Mouse (Mus musculus) intestine, embryonic 15.5 days (tissue): ENCODE measurements around the gene Col20a1. TPM values are rescaled to one million over a fixed set of nuclear protein-coding genes. Genes with fewer than 3 reads are reported as not detected.

Experiments used
- ATAC-seq: fragments of 200-750 bp; cut with Nextera tagmentation; 2 replicates; pipeline ENCODE4 v1.8.0; 2017; ENCODE audit warnings: moderate TSS enrichment, moderate library complexity
- H3K27ac ChIP-seq: fragments of 300-500 bp; sonication (generic); 2 replicates; pipeline ENCODE4 v1.5.1; 2015; ENCODE audit warnings: mild to moderate bottlenecking, inconsistent platforms
- H3K27me3 ChIP-seq: fragments of 300-500 bp; sonication (generic); replicated peaks from 2 replicates; pipeline ENCODE4 v1.6.1; 2015; ENCODE audit warnings: inconsistent platforms
- H3K36me3 ChIP-seq: fragments of 300-500 bp; sonication (generic); 2 replicates; pipeline ENCODE4 v1.6.1; 2015; ENCODE audit warnings: inconsistent platforms
- H3K4me1 ChIP-seq: fragments of 300-500 bp; sonication (generic); replicated peaks from 2 replicates; pipeline ENCODE4 v1.6.1; 2015; ENCODE audit warnings: inconsistent platforms
- H3K4me2 ChIP-seq: fragments of 300-500 bp; sonication (generic); replicated peaks from 2 replicates; pipeline ENCODE4 v1.6.1; 2015; ENCODE audit warnings: mild to moderate bottlenecking, inconsistent platforms
- H3K4me3 ChIP-seq: fragments of 300-500 bp; sonication (generic); replicated peaks from 2 replicates; pipeline ENCODE4 v1.5.1; 2015; ENCODE audit warnings: inconsistent platforms
- H3K9ac ChIP-seq: fragments of 300-500 bp; sonication (generic); 2 replicates; pipeline ENCODE4 v1.6.1; 2015; ENCODE audit warnings: inconsistent platforms
- H3K9me3 ChIP-seq: fragments of 300-500 bp; sonication (generic); 2 replicates; pipeline ENCODE4 v1.6.1; 2016; ENCODE audit warnings: inconsistent platforms
- WGBS: fragments of 180-500 bp; shearing (Covaris S2); methylation state at CpG from one replicate; pipeline ENCODE4 v1.1.7; 2015; 5-methylcytosine and 5-hydroxymethylcytosine counted together
- polyA plus RNA-seq: library from polyadenylated mRNA; unstranded; fragments of >200 nt; fragmentation: Nextera tagmentation; extraction: Ambion mirVana; gene quantifications from 2 replicates; pipeline ENCODE4 v1.2.1, GENCODE M21; 2015

Col20a1 gene
- polyA plus RNA-seq, 1 experiment from 2014 or later: 0.39 TPM

DNA sequence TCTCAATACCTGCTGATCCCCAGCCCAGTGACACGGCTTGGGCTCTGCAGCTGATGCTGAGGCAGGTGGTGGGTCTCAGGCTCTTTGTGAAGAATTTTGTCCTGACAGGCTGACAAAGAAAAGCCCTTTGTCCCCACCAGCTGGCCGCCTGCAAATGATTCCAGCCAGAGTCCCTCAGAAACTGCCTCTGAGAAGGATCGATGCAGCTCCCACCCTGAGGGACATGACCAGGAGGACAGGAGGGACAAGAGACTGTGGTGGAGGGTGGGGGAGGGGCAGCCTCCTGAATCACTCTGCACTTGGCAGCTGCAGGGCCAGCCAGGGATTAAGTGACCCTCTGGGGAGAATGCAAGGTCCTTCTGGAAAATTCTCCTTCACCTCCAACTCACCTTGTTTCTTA, 57.7 kb downstream of the Col20a1 start:
- Histone ChIP-seq H3K27ac (no peak overlapping the region), H3K27me3 (peaks cover 30% of the 10 kb centered on the region), H3K9ac (no peak overlapping the region), H3K4me1 (peaks cover 6% of the 10 kb centered on the region), H3K4me3 (no peak overlapping the region), H3K36me3 (no peaks in the 10 kb centered on the region), H3K9me3 (no peaks in the 10 kb centered on the region), H3K4me2 (no peak overlapping the region)
- ATAC-seq: no peak
- WGBS: 32% methylated on average over 3 of the region's 3 CpGs

DNA sequence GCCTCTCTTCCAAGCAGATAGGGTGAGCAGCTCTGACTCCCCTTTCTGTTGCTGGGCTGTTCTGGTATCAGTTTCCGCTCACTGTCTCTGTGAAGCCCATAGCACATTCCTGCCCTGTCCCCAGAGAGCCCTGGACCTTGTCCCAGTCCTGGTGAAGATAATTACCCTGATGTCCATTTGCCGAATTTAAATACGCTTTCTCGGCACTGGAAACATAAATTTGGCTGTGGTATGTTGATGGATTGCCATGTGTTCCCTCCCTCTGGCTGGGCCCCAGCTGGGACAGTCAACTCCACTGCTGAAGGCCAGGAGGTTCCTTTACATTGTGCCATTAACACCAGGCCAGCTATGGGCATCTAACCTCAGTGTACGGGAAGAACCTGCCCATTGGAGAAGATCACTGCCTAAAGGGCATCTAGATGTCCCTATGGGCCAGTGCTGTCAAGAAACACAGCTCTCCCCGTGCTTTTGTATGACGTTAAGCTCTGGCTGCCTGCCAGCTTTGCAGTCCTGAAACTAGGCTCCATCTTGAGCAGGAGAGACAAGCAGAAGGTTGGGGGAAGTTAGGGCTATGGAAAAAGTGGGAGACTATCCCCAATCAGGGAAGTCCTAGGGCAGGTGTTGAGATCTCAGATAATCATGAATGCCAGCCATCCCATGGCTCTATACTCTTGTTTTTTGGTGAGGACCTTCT, 62.1 kb downstream of the Col20a1 start:
- Histone ChIP-seq H3K4me2 (no peak overlapping the region), H3K27me3 (peaks cover 12% of the 10 kb centered on the region), H3K4me3 (no peak overlapping the region), H3K9ac (no peak overlapping the region), H3K9me3 (no peaks in the 10 kb centered on the region), H3K4me1 (no peaks in the 10 kb centered on the region), H3K36me3 (no peaks in the 10 kb centered on the region), H3K27ac (no peak overlapping the region)
- 52% methylated on average over 7 of the region's 7 CpGs for WGBS
- no peak for ATAC-seq

DNA sequence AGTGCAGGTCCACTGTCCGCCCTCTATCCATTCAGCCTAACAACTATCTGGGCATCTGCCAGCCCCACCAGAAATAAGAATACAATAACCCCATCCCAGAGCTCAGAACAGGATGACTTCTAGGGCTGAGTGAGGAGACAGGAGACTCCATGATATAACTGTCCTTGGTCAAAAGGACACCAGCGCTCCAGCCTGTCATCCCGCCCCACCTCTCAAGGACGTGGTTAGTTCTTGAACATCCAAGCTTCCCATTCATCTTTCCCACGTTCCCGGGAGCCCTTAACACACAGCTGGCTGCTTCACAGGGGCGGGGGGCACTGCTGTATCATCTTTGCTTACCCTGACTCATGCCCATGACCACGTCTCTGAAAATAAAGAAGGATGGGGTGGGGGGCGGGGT, 62.7 kb downstream of the Col20a1 start:
- Histone ChIP-seq H3K4me2 (no peak overlapping the region), H3K4me1 (no peaks in the 10 kb centered on the region), H3K9me3 (no peaks in the 10 kb centered on the region), H3K27ac (no peak overlapping the region), H3K9ac (no peak overlapping the region), H3K36me3 (no peaks in the 10 kb centered on the region), H3K27me3 (peaks cover 12% of the 10 kb centered on the region), H3K4me3 (no peak overlapping the region)
- 82% methylated on average over 9 of the region's 9 CpGs for WGBS
- ATAC-seq: no peak

DNA sequence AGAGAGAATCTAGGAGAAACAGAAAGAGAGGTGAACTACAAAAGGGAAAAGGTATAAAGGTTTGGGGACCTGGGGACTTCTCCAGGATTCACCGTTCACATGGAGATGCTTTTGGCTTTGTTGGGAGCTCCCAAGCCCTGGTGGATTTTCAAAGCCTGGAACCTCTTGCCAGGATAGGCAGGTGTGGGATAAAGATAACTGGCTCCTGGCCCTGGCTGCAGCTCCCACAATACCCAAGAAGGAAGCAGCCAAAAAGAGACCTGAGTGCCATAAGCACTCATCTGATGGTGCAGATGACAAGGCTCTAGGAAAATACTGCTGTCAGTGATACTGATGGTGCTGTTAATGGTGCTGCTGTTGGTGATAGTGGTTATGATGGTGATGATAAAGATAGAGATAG, 65.8 kb downstream of the Col20a1 start:
- Histone ChIP-seq H3K27me3 (peaks cover 10% of the 10 kb centered on the region), H3K36me3 (no peaks in the 10 kb centered on the region), H3K4me3 (no peak overlapping the region), H3K4me1 (no peaks in the 10 kb centered on the region), H3K27ac (no peak overlapping the region), H3K4me2 (no peak overlapping the region), H3K9me3 (no peaks in the 10 kb centered on the region), H3K9ac (no peak overlapping the region)
- no peak for ATAC-seq
- 87% methylated on average over 1 of the region's 1 CpGs for WGBS

DNA sequence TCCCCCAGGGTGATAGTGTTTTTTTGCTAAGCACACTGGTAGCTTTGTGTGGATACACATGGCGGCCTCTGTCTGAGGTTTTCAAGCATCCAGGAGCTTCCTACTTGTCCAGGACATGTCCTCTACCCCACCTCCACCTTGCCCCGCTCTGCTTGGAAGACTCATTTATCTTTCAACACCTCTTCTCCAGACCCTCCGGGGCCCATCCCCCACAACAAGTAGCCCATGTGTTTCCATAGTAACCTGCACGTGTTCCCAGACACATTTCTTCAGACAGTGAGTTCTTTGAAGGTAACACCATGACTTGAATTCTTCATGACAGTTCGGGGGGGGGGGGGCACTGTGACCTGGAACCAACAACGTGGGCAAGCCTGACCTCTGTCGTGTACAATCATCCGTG, 71.0 kb downstream of the Col20a1 start:
- no peak overlapping the region for H3K27ac ChIP-seq
- H3K27me3 ChIP-seq: no peaks in the 10 kb centered on the region; the same call in 1 of the 2 replicates
- no peaks in the 10 kb centered on the region for H3K4me1 ChIP-seq
- ATAC-seq: no peak
- no peaks in the 10 kb centered on the region for H3K9me3 ChIP-seq
- no peak overlapping the region for H3K9ac ChIP-seq
- H3K4me2 ChIP-seq: no peak overlapping the region
- WGBS: 47% methylated on average over 8 of the region's 8 CpGs
- no peak overlapping the region for H3K4me3 ChIP-seq
- no peaks in the 10 kb centered on the region for H3K36me3 ChIP-seq

DNA sequence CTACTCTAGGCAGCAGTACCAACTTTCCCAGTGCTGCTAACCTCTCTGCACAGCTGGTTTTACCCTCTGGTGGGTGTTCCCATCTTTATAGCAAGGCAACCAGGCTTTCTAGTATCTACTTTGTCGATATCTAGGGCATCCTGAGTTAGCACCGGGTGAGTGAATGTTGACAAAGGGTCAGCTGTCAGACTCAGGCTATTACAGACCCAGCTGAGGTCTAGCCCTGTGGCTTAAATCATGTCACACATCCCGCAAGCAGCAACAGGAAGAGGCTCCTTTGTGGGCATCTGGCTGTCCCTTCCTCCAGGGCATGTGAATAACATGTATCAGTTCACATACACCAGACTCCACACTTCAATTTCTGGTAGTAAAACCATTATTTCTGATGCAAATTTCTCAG, 71.9 kb downstream of the Col20a1 start:
- WGBS: 35% methylated on average over 3 of the region's 3 CpGs
- H3K4me3 ChIP-seq: no peak overlapping the region
- ATAC-seq: no peak

DNA sequence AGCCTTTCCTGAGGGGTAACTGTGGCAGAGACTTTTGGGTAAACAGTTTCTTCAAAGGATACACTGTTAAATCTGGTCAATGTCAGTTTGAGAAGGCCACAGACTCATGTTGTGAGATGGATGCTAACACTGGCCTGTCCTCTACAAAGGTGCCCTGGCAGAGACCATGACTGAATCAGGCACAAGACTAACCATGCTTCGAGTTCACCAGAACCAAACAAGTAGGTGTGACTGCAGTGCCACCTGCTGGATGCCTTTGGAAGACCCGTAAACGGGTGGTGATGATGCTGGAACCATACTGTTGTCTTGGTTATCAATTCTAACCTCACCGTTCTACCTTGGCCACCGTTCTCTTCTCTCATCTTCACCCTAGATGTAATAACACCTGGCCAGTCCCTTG, 73.8 kb downstream of the Col20a1 start:
- H3K9ac ChIP-seq: no peak overlapping the region
- H3K27ac ChIP-seq: no peak overlapping the region
- peak; percentile 51; the same call in 1 of the 2 replicates for ATAC-seq
- H3K36me3 ChIP-seq: no peaks in the 10 kb centered on the region
- WGBS: 10% methylated on average over 5 of the region's 5 CpGs
- H3K4me2 ChIP-seq: no peak overlapping the region
- no peaks in the 10 kb centered on the region; the same call in 1 of the 2 replicates for H3K27me3 ChIP-seq
- no peaks in the 10 kb centered on the region for H3K4me1 ChIP-seq
- H3K9me3 ChIP-seq: no peaks in the 10 kb centered on the region
- no peak overlapping the region for H3K4me3 ChIP-seq

More for the DNA sequence above, 71.9 kb downstream of the Col20a1 start:
- Histone ChIP-seq H3K4me2 (no peak overlapping the region), H3K9me3 (no peaks in the 10 kb centered on the region), H3K9ac (no peak overlapping the region), H3K27ac (no peak overlapping the region), H3K27me3 (no peaks in the 10 kb centered on the region; the same call in 1 of the 2 replicates), H3K4me1 (no peaks in the 10 kb centered on the region), H3K36me3 (no peaks in the 10 kb centered on the region)

DNA sequence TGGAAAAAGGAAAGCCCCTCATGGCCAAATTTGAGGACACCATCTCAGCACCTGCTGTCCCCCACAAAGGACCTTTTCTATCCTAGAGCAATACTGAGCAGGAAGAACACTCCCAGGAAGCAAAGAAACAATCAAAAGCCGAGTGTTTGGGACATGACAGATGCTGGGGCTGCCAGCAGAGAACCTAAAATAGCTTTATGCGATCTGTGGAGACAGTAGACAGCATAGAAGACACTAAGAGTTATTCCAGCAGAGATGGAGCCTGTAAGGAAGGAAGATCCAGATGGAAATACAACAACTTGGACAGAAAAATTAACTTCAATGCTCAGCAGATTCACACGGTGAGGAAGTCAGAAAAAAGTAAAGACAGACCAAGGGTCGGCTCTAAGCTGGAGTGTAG, 79.5 kb downstream of the Col20a1 start:
- no peaks in the 10 kb centered on the region for H3K9me3 ChIP-seq
- ATAC-seq: no peak
- no peak overlapping the region for H3K4me3 ChIP-seq
- H3K4me1 ChIP-seq: no peaks in the 10 kb centered on the region
- H3K4me2 ChIP-seq: no peak overlapping the region
- H3K9ac ChIP-seq: no peak overlapping the region
- no peak overlapping the region for H3K27ac ChIP-seq
- H3K27me3 ChIP-seq: no peaks in the 10 kb centered on the region; the same call in 1 of the 2 replicates
- H3K36me3 ChIP-seq: no peaks in the 10 kb centered on the region
- WGBS: 39% methylated on average over 4 of the region's 4 CpGs

Other genes starting within 250 kb of the Col20a1 start
- not detected in 2 replicates for gene Bhlhe23, start 209.6 kb upstream of the Col20a1 start, polyA plus RNA-seq
- 46.9 and 49.3 TPM in 2 replicates for gene Ythdf1, start 65.6 kb upstream of the Col20a1 start, polyA plus RNA-seq
- not detected in 2 replicates for gene Birc7, start 57.5 kb upstream of the Col20a1 start, polyA plus RNA-seq
- gene Nkain4, start 31.8 kb upstream of the Col20a1 start, polyA plus RNA-seq: 37.4 and 41.1 TPM in 2 replicates
- gene Arfgap1, start 19.3 kb upstream of the Col20a1 start, polyA plus RNA-seq: 77.9 and 85.0 TPM in 2 replicates
- 1.1 and 1.2 TPM in 2 replicates for gene Chrna4, start 57.0 kb downstream of the Col20a1 start, polyA plus RNA-seq
- gene Kcnq2, start 148.8 kb downstream of the Col20a1 start, polyA plus RNA-seq: 1.3 and 1.5 TPM in 2 replicates
- 0.10 and 0.26 TPM in 2 replicates for gene Eef1a2, start 170.5 kb downstream of the Col20a1 start, polyA plus RNA-seq
- 264 and 275 TPM in 2 replicates for gene Ppdpf, start 200.7 kb downstream of the Col20a1 start, polyA plus RNA-seq
- gene Ptk6, start 216.3 kb downstream of the Col20a1 start, polyA plus RNA-seq: 0.14 and 0.21 TPM in 2 replicates
- gene Srms, start 226.7 kb downstream of the Col20a1 start, polyA plus RNA-seq: 0.05 TPM in 1 of 2 replicates, not detected in the other
- gene Fndc11, start 233.5 kb downstream of the Col20a1 start, polyA plus RNA-seq: not detected in 2 replicates